Mouse (Mus musculus) spleen, postnatal 36 days (tissue): ENCODE measurements at regions not wholly inside any gene's neighbourhood (a gene's known extent, or its start where the extent isn't known, plus 50 kb on each side); places are given as distances from the start of the nearest gene placed in this dataset.

Experiments used
- DNase-seq, 2 experiments: peaks; one replicate each; pipeline ENCODE4 v3.0.0; 2022; ENCODE audit warnings: low spot score in 2 of 2, mixed read lengths in 1 of 2

GRCm38 (mm10) chr9:47054595-47054994 lies 56.1 kb downstream of the Gm4791 start:
- no peak for DNase-seq

- DNase-seq, result no peak
These were observed 57.0 kb downstream of the Gm4791 start for GRCm38 (mm10) chr9:47055558-47055957.

GRCm38 (mm10) chr9:47059339-47060005 lies 60.9 kb downstream of the Gm4791 start:
- DNase-seq, result no peak

- no peak for DNase-seq
These were observed 62.2 kb downstream of the Gm4791 start for GRCm38 (mm10) chr9:47060757-47061156.

- no peak for DNase-seq
These were observed 64.0 kb downstream of the Gm4791 start for GRCm38 (mm10) chr9:47062516-47062915.

- DNase-seq, result no peak
These were observed 65.2 kb downstream of the Gm4791 start for GRCm38 (mm10) chr9:47063751-47064150.

- no peak for DNase-seq
These were observed 66.0 kb downstream of the Gm4791 start for GRCm38 (mm10) chr9:47064463-47065032.

- no peak for DNase-seq
These were observed 70.9 kb downstream of the Gm4791 start for GRCm38 (mm10) chr9:47069436-47069835.

GRCm38 (mm10) chr9:47070958-47071357 lies 72.4 kb downstream of the Gm4791 start:
- DNase-seq, result no peak

GRCm38 (mm10) chr9:47076946-47077345 lies 78.4 kb downstream of the Gm4791 start:
- DNase-seq, result no peak

GRCm38 (mm10) chr9:47077416-47077815 lies 78.9 kb downstream of the Gm4791 start:
- DNase-seq, result no peak

- DNase-seq, result no peak
These were observed 79.4 kb downstream of the Gm4791 start for GRCm38 (mm10) chr9:47077945-47078344.

GRCm38 (mm10) chr9:47081407-47081806 lies 82.9 kb downstream of the Gm4791 start:
- DNase-seq, result no peak

- no peak for DNase-seq
These were observed 93.3 kb downstream of the Gm4791 start for GRCm38 (mm10) chr9:47091796-47092195.

GRCm38 (mm10) chr9:47095656-47096055 lies 97.1 kb downstream of the Gm4791 start:
- DNase-seq, result no peak

- no peak for DNase-seq
These were observed 104.8 kb downstream of the Gm4791 start for GRCm38 (mm10) chr9:47103316-47103715.

GRCm38 (mm10) chr9:47103966-47104365 lies 105.4 kb downstream of the Gm4791 start:
- no peak for DNase-seq

GRCm38 (mm10) chr9:47108096-47108495 lies 109.6 kb downstream of the Gm4791 start:
- DNase-seq, result no peak

GRCm38 (mm10) chr9:47119253-47119652 lies 120.7 kb downstream of the Gm4791 start:
- no peak for DNase-seq

GRCm38 (mm10) chr9:47123113-47123512 lies 124.6 kb downstream of the Gm4791 start:
- no peak for DNase-seq

- no peak for DNase-seq
These were observed 127.0 kb downstream of the Gm4791 start for GRCm38 (mm10) chr9:47125517-47125916.

- DNase-seq, result no peak
These were observed 127.7 kb downstream of the Gm4791 start for GRCm38 (mm10) chr9:47126236-47126635.

- DNase-seq, result no peak
These were observed 129.3 kb downstream of the Gm4791 start for GRCm38 (mm10) chr9:47127756-47128424.
